Mouse (Mus musculus) erythroblast, embryonic 14.5 days (primary cell): ENCODE results near the gene Gm28729. TPM values are rescaled to one million over a fixed set of nuclear protein-coding genes. Genes with fewer than 3 reads are reported as not detected.
"Not testable (repeated sequence)": the region's sequence is repeated elsewhere in the genome, so short reads cannot be mapped to it uniquely, and the experiment has no call there.

Experiments used
- H3K27me3 ChIP-seq: 2 replicates; pipeline ENCODE4 v1.6.1; 2012; ENCODE audit warnings: inconsistent platforms; ENCODE audit not compliant: control insufficient read depth
- H3K36me3 ChIP-seq: 2 replicates; pipeline ENCODE4 v1.6.1; 2012; ENCODE audit warnings: mild to moderate bottlenecking, inconsistent platforms; ENCODE audit not compliant: control insufficient read depth
- H3K4me1 ChIP-seq: 2 replicates; pipeline ENCODE4 v1.6.1; 2012; ENCODE audit warnings: inconsistent platforms; ENCODE audit not compliant: control insufficient read depth
- H3K4me3 ChIP-seq: replicated peaks from 2 replicates; pipeline ENCODE3; 2012; ENCODE audit warnings: moderate library complexity, mild to moderate bottlenecking, inconsistent platforms
- H3K9me3 ChIP-seq: 2 replicates; pipeline ENCODE4 v1.6.1; 2012; ENCODE audit warnings: low read length, inconsistent platforms, mixed read lengths; ENCODE audit not compliant: control insufficient read depth
- GATA1 ChIP-seq: IDR thresholded peaks from 2 replicates; pipeline ENCODE4 v1.6.1; 2012; ENCODE audit warnings: low read length, inconsistent platforms, mixed read lengths
- TAL1 ChIP-seq: IDR thresholded peaks from 3 replicates; pipeline ENCODE4 v1.6.1; 2012; ENCODE audit warnings: low read length, inconsistent platforms, mixed read lengths
- polyA plus RNA-seq: library from polyadenylated mRNA; stranded (reverse); fragments of >175 nt; gene quantifications from 2 replicates; pipeline ENCODE4 v1.2.3, GENCODE M21; 2012

Gene Gm28729
- polyA plus RNA-seq, 1 experiment = not detected

- Histone ChIP-seq H3K9me3 (no peaks in the 10 kb centered on the region), H3K4me3 (no peak overlapping the region), H3K27me3 (peaks cover 13% of the 10 kb centered on the region), H3K4me1 (peaks cover 22% of the 10 kb centered on the region), H3K36me3 (no peaks in the 10 kb centered on the region)
- TF ChIP-seq TAL1 (no peak), GATA1 (no peak)
Measured at GRCm38 (mm10) chr9:96483028-96483427, 42.0 kb downstream of the Gm28729 start.

GRCm38 (mm10) chr9:96478071-96478888 is 46.8 kb downstream of the Gm28729 start, which contains the start of gene Rnf7:
Rnf7 (minus strand) TSS chr9:96478675.
- peaks cover 8% of the 10 kb centered on the region for H3K27me3 ChIP-seq
- H3K4me1 ChIP-seq = peaks cover 34% of the 10 kb centered on the region
- peak within 1 kb of the TSS; percentile 92 for H3K4me3 ChIP-seq
- TF ChIP-seq TAL1 (no peak), GATA1 (no peak)
- H3K36me3 ChIP-seq = peaks cover 22% of the 10 kb centered on the region
- H3K9me3 ChIP-seq = no peaks in the 10 kb centered on the region

DNA sequence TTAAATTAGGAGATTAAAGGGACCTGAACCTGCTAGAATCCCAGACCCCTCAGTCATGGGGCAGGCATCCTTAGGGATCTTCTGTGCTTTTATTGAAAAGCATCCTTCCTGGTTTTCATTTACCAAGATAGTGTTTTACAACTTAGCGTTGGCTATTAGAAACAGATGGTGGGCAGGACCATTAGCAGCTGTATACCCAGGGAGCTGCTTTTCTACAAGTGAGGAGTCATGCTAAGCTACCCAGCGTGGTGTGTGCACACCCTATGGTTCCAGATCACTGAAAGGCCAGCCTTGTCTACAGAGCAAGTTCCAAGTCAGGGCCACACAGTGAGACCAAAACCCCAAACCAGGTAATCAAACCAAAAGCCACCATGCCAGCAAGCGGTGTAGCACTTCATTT is 52.7 kb downstream of the Gm28729 start:
- Histone ChIP-seq H3K9me3 (no peaks in the 10 kb centered on the region), H3K27me3 (no peaks in the 10 kb centered on the region), H3K4me1 (peaks cover 14% of the 10 kb centered on the region), H3K36me3 (peaks cover 56% of the 10 kb centered on the region), H3K4me3 (no peak overlapping the region)
- TF ChIP-seq GATA1 (no peak), TAL1 (no peak)

GRCm38 (mm10) chr9:96471681-96472080 is 53.4 kb downstream of the Gm28729 start:
- not testable (repeated sequence) for H3K9me3 ChIP-seq, H3K27me3 ChIP-seq
- peaks cover 62% of the 10 kb centered on the region for H3K36me3 ChIP-seq

DNA sequence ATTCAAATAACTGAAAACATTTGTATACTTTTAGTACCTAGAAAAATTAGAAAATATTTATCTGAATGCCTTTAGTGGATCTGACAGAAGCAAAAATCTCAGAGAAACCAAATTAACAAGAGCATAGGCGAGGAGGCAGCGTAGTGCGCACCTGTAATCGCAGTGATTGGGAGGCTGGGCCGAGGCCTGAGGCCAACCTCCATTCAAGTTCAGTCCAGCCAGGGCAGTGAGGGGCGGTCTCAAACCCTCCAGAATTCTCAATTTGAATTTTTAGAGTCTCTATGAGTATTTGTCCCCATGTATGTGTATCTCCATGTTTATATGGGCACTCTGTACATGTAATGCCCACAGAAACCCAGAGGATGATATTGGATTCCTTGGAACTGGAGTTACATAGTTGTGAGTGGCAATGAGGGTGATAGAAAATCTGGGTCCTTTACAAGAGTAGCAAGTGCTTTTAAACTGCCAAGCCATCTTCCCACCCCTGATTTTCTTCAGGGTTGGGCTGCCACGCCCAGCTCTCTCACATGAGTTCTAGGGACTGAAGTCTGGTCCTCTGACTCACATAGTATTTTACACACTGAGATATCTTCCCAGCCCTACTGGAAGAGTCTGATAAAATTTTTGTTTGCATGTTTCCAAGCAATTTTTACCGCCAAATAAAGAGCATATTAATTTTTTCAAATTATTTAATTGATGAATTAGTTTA is 54.6 kb downstream of the Gm28729 start:
- TF ChIP-seq TAL1 (no peak), GATA1 (no peak)
- H3K36me3 ChIP-seq = peaks cover 62% of the 10 kb centered on the region
- H3K27me3 ChIP-seq = no peaks in the 10 kb centered on the region
- H3K9me3 ChIP-seq = no peaks in the 10 kb centered on the region
- H3K4me3 ChIP-seq = no peak overlapping the region
- H3K4me1 ChIP-seq = peaks cover 3% of the 10 kb centered on the region; the same call in 1 of the 2 replicates

More at GRCm38 (mm10) chr9:96471681-96472080, 53.4 kb downstream of the Gm28729 start:
- not testable (repeated sequence) for H3K4me1 ChIP-seq, H3K4me3 ChIP-seq

- TF ChIP-seq TAL1 (no peak), GATA1 (no peak)
- H3K27me3 ChIP-seq = no peaks in the 10 kb centered on the region
- H3K4me3 ChIP-seq = no peak overlapping the region
- H3K36me3 ChIP-seq = peaks cover 56% of the 10 kb centered on the region
- no peaks in the 10 kb centered on the region for H3K4me1 ChIP-seq
- H3K9me3 ChIP-seq = no peaks in the 10 kb centered on the region
Measured at GRCm38 (mm10) chr9:96469556-96470265, 55.4 kb downstream of the Gm28729 start.

GRCm38 (mm10) chr9:96463708-96464107 is 61.4 kb downstream of the Gm28729 start:
- H3K36me3 ChIP-seq = peaks cover 23% of the 10 kb centered on the region
- peaks cover 14% of the 10 kb centered on the region for H3K9me3 ChIP-seq
- no peaks in the 10 kb centered on the region for H3K4me1 ChIP-seq
- TF ChIP-seq TAL1 (no peak), GATA1 (no peak)
- H3K27me3 ChIP-seq = no peaks in the 10 kb centered on the region
- no peak overlapping the region for H3K4me3 ChIP-seq

DNA sequence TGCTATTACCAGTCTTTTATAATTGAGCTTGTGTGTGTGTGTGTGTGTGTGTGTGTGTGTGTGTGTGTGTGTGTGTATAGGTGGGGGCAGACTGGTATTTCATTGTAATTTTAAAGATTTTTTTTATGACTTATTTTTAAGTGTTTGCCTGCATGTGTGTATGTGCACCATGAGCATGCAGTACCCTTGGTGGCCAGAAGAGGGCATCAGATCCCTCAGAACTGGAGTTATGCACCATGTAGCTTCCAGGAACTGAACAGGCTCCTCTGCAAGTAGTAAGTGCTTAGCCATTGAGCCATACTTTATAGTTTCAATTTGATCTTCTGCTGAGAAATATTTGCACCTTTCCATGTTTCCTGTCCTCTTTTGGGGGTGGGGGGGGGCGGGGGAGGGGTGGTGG is 63.5 kb downstream of the Gm28729 start:
- Histone ChIP-seq H3K4me3 (no peak overlapping the region), H3K36me3 (peaks cover 6% of the 10 kb centered on the region), H3K4me1 (no peaks in the 10 kb centered on the region), H3K9me3 (peaks cover 14% of the 10 kb centered on the region), H3K27me3 (no peaks in the 10 kb centered on the region)
- TF ChIP-seq TAL1 (no peak), GATA1 (no peak)
